Mouse (Mus musculus) bone marrow, adult 2 months (tissue): Measurements from ENCODE around the gene Gm4788.

Experiments
- CTCF ChIP-seq: fragments of 200-500 bp; IDR thresholded peaks from 2 replicates; pipeline ENCODE4 v1.5.1; 2011; ENCODE audit warnings: low read length, control low read depth; ENCODE audit not compliant: control insufficient read depth, insufficient read depth
- POLR2A ChIP-seq: fragments of 200-500 bp; IDR thresholded peaks from 2 replicates; pipeline ENCODE4 v1.6.1; 2011; ENCODE audit warnings: low read depth, mild to moderate bottlenecking, control low read depth, low read length, borderline replicate concordance; ENCODE audit not compliant: control insufficient read depth

- TF ChIP-seq POLR2A (no peak), CTCF (no peak)
Observed at GRCm38 (mm10) chr1:139808594-139808993, 27.6 kb upstream of the Gm4788 start.
